Mouse (Mus musculus) kidney, postnatal 25 days (tissue): ENCODE data around the gene Atp1b2.

Source experiments
- DNase-seq, 2 experiments: peaks; one replicate each; pipeline ENCODE4 v3.0.0; 2021; ENCODE audit warnings: mixed read lengths in 2 of 2

Atp1b2 gene

GRCm38 (mm10) chr11:69606832-69607231, 1.1 kb upstream of the Atp1b2 start:
- no peak for DNase-seq

- no peak for DNase-seq
These were observed 701 bp upstream of the Atp1b2 start for GRCm38 (mm10) chr11:69606491-69606795.

- peak in 1 of 2 experiments; percentile 46 for DNase-seq
These were observed 712 bp downstream of the Atp1b2 start for GRCm38 (mm10) chr11:69604795-69605664.

- DNase-seq, result no peak
These were observed 1.4 kb downstream of the Atp1b2 start for GRCm38 (mm10) chr11:69604347-69604746.

GRCm38 (mm10) chr11:69603516-69603915, 2.2 kb downstream of the Atp1b2 start:
- peak; percentile 22 to 67 for DNase-seq

- no peak for DNase-seq
These were observed 4.0 kb downstream of the Atp1b2 start for GRCm38 (mm10) chr11:69601768-69602167.

GRCm38 (mm10) chr11:69600098-69600497, 5.6 kb downstream of the Atp1b2 start:
- peak; percentile 64 to 70 for DNase-seq

- DNase-seq, result no peak
These were observed 6.3 kb downstream of the Atp1b2 start for GRCm38 (mm10) chr11:69599436-69599835.

- no peak for DNase-seq
These were observed 10.9 kb downstream of the Atp1b2 start for GRCm38 (mm10) chr11:69594853-69595252.

GRCm38 (mm10) chr11:69592799-69593198, 12.9 kb downstream of the Atp1b2 start:
- DNase-seq, result no peak

- no peak for DNase-seq
These were observed 13.7 kb downstream of the Atp1b2 start for GRCm38 (mm10) chr11:69591899-69592637.

- DNase-seq, result no peak
These were observed 14.3 kb downstream of the Atp1b2 start for GRCm38 (mm10) chr11:69591424-69591823.

GRCm38 (mm10) chr11:69590622-69591021, 15.1 kb downstream of the Atp1b2 start:
- no peak for DNase-seq

- DNase-seq, result no peak
These were observed 16.4 kb downstream of the Atp1b2 start for GRCm38 (mm10) chr11:69589207-69589834.

GRCm38 (mm10) chr11:69585718-69586325, 19.9 kb downstream of the Atp1b2 start:
- DNase-seq, result no peak

GRCm38 (mm10) chr11:69584937-69585336, 20.8 kb downstream of the Atp1b2 start:
- no peak for DNase-seq

GRCm38 (mm10) chr11:69584008-69584407, 21.7 kb downstream of the Atp1b2 start:
- no peak for DNase-seq

- no peak for DNase-seq
These were observed 23.4 kb downstream of the Atp1b2 start for GRCm38 (mm10) chr11:69582230-69582805.

- DNase-seq, result no peak
These were observed 23.9 kb downstream of the Atp1b2 start for GRCm38 (mm10) chr11:69581814-69582213.

- DNase-seq, result peak; percentile 92 to 97
These were observed 24.5 kb downstream of the Atp1b2 start for GRCm38 (mm10) chr11:69581147-69581688.

GRCm38 (mm10) chr11:69580572-69581146, 25.1 kb downstream of the Atp1b2 start:
- no peak for DNase-seq

- peak; percentile 94 to 96 for DNase-seq
These were observed 25.6 kb downstream of the Atp1b2 start, which contains the start of the genes Wrap53 and Trp53 for GRCm38 (mm10) chr11:69580091-69580514. Wrap53 (minus strand) TSS chr11:69580255. Trp53 (plus strand) TSS chr11:69580359.
